Mouse (Mus musculus) ovary, adult 2 months (tissue): Measurements from ENCODE around the gene Snorc. TPM values are rescaled to one million over a fixed set of nuclear protein-coding genes. Genes with fewer than 3 reads are reported as not detected.

Experiments used
- polyA plus RNA-seq: library from polyadenylated mRNA; depleted of rRNA; stranded (reverse); fragments of >200 nt; gene quantifications from 2 replicates; pipeline ENCODE4 v1.2.3, GENCODE M21; 2012; rRNA removed

Snorc gene
- polyA plus RNA-seq: not detected in 2 replicates

GRCm38 (mm10) chr1:87469971-87470370 is at the start of gene Snorc:
Gene Snorc, plus strand, starts transcription at chr1:87470271.

GRCm38 (mm10) chr1:87509561-87510165 is 39.6 kb downstream of the Snorc start, which contains the start of gene Neu2:
Gene Neu2, plus strand, starts transcription at chr1:87509889.

Other genes with a start within 250 kb of the Snorc start
- 137 and 166 TPM in 2 replicates for gene Efhd1, start 205.9 kb upstream of the Snorc start, polyA plus RNA-seq
- gene Gigyf2, start 143.3 kb upstream of the Snorc start, polyA plus RNA-seq: 25.4 and 29.7 TPM in 2 replicates
- 0.12 and 0.17 TPM in 2 replicates for gene Kcnj13, start 75.5 kb upstream of the Snorc start, polyA plus RNA-seq
- 0.57 and 0.68 TPM in 2 replicates for gene Neu2, start 39.6 kb downstream of the Snorc start, polyA plus RNA-seq
- 16.9 and 19.5 TPM in 2 replicates for gene Ngef, start 103.6 kb downstream of the Snorc start, polyA plus RNA-seq
- gene Inpp5d, start 150.0 kb downstream of the Snorc start, polyA plus RNA-seq: 27.5 and 30.4 TPM in 2 replicates